Mouse (Mus musculus): Measurements from ENCODE around the gene Ybx1.

The Ybx1 gene

DNA sequence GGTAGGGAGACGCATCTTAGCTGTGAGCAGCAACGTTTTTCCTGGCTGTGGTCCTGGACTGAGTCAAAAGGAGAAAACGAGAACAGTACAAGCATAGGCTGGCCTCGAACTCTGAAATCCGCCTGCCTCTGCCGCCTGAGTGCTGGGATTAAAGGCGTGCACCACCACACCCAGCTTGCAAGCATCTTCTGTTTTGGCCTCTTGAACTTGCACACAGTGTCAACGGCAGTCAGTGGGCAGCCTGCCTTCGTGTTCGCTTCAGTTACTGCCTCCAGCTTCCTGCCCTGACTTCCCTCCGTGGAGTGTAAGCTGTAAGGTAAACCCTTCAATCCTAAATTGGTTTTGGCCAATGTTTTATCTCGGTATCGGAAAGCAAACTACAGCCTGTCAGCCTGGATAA, 27.8 kb downstream of the Ybx1 start:
- no peak for DNase-seq (ENCODE audit: low spot score)

GRCm38 (mm10) chr4:119263459-119263858, 30.9 kb downstream of the Ybx1 start:
- no peak for DNase-seq (ENCODE audit: low spot score)

DNA sequence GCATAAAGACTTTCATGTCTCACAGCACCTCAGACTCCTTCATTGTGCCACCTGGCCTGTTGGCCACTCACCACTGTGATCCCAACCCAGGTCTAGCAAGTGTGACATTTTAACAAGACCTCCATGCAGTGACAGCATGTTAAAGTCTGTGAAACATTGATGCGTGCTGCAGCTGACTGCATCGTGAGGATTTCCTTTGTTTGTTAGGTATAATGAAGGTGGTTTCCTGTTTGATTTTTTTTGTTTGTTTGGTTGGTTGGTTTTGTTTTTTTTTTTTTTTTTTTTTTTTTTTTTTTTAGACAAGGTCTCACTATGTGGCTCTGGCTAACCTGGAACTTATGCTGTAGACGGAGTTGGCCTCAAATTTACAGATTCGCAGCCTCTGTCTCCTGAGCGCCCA, 31.9 kb downstream of the Ybx1 start:
- DNase-seq (ENCODE audit: low spot score), result no peak

- DNase-seq (ENCODE audit: low spot score), result no peak
These were observed 33.2 kb downstream of the Ybx1 start for GRCm38 (mm10) chr4:119261087-119261713.

DNA sequence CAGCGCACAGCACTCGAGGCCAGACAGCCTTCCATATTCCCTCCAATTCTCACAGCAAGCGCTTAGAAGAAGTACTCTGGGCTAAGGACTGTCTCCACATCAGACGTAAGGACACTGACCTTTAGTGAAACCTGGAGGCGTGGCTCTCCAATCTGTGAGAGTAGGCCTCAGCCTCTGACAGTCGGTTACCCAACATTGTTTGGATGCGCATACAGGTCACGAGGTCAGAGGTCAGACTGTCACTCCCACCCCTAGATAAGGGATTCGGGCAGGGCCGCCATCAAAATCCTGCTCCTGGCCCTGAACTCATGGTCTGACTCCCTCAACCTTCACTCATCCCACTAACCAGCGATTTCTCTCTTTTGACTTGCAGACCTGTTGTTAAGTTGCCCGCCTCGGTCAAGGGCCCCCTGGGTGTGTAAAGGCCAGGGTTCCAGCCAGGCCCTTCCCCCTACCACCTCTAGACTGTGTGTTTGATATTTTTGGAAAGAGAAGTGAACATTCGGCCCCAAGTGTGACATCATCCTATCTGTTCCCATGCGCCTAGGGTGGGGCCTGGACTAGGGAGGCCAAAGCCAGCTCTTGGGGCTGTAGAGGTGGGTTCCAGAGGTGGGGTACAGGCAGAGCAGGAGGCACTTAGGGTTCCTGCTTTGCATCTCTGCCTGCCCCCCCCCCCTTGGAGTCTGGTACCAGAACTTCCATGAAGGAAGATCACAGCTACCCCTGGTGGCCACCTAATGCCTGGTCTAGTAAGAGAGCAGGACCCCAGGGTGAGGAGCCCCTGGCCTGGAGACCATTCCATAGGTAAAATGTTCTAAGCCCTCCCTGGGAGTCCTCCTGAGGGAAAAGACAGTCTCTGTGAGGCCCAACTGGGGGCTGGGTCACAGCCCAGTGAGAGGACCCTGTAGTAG, 34.8 kb downstream of the Ybx1 start:
- no peak for DNase-seq (ENCODE audit: low spot score)

DNA sequence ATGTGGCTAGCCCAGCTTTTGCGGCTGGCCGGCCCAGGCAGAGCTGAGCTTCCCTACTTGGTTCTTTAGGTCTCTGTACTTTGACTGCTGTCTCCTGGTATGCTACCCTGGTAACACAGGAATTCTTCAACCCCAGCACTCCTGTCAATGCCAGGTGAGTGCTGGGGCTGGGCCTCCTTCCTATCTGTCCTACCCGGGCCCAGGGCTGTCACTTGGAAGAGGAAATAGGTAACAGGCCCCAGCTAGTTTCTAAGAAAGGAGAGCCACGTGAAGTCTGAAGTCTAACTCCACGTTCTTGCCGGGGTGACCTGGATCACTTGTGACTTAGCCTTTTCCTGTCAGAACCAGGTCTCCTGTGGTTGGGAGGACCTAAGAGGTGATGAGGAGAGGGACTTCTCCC, 37.3 kb downstream of the Ybx1 start:
- no peak for DNase-seq (ENCODE audit: low spot score)

DNA sequence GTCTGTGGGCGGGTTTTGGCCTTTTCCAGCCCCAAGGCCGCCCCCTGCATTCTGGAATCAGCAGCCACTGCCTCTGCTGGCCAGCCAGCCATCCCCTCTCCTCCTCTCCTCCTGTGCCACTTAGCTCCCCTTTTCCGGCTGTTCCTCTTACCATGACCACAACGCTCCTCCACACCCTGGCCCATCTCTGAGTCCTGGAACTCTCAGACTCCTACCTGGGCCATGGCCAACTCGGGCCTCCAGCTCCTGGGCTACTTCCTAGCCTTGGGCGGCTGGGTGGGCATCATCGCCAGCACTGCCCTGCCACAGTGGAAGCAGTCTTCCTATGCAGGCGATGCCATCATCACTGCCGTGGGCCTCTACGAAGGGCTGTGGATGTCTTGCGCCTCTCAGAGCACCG, 39.1 kb downstream of the Ybx1 start, which contains the start of gene Cldn19:
TSS of gene Cldn19 (plus strand) at position 64 of the 400 bp plus-strand sequence.
- DNase-seq (ENCODE audit: low spot score), result no peak

DNA sequence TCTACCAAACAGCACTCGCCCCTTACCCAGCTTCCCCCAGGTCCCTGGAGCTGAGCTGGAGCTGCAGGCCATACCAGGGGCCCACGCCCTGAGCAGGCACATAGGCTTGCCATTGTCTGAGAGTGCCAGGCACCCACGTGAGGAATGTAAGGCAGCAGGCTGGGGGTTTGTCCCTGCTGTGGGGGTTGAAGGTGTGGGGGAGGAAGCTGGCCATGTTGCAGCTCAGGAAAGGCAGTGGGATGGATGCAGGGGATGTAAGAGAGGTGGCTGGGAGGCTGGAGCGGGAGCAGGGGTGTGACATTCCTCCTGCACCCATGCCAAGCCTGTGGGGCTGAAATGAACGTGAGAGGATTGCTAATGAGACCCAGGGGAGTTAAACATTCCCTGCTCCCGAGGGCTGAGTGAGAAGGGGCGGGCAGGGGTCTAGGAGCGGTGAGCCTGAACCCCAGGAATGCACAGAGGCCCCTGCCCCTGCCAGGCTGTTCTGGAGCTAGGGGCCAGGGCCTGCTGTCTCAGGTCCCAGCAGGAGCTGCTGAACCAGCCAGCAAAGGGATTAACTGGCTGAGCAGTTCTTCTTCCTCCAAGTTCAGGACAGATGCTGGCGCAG, 40.3 kb downstream of the Ybx1 start:
- DNase-seq (ENCODE audit: low spot score), result no peak

GRCm38 (mm10) chr4:119252025-119252808, 42.2 kb downstream of the Ybx1 start:
- DNase-seq (ENCODE audit: low spot score), result no peak

DNA sequence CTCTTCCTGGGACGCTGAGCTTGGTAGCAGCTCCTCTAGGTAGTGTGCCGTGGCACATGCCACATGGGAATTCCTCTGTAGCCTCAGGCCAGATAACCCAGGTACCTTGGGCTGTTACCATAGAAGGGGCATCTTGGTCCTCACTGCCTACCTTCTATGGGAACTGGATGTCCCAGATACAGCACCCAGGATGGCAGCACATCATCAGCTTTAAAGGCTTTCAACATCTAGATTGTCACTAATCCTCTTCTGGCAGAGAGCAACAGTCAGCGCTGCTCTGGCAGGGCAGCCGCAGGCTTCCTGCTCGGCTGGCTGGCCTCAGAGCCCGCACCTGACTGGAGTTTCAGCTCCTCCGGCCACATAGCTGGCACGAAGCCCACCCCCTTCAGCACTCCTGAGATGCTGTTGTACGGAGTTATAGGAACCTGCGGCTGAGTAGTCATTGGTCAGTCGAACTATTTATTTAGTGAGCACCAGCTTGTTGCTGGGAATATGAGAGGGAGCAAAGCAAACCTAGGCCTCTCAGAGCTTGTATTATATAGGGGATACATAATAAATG, 45.9 kb downstream of the Ybx1 start:
- no peak for DNase-seq (ENCODE audit: low spot score)

DNA sequence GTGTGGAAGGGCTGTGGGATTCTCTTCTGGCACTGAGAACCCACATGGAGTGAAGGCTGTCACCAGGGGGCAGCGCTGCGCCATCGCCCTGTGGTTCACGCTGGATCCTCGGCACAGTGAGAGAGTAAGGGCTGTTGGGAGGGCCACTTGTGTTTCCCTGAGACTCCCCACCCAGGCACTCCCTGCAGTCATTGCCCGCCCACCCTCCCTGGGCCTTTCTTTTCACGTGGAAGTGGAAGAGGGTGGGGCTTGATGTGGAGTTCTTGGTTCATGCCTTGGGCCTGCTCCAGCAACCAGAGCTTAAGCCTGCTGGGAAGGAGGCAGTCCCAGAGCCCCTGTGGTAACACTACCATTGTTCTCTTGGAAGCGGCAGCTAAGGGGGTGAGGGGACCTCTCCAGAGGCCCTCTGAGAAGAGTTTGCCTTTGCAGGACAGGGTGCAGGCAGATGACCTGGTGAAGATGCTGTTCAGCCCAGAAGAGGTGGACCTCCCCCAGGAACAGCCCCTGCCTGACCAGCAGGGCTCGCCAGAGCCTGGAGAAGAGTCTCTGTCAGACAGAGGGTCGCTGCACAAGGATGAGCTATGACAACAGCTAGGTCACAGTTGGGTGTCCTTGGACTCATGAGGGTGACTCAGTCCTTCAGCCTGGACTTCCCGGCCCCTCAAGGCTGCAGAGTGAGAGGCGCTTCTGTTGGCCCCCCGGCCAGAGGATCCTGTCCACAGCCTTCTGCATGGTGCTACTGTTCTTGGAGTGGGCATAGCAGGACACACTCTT, 46.8 kb downstream of the Ybx1 start:
- peak; percentile 29 for DNase-seq (ENCODE audit: low spot score)

GRCm38 (mm10) chr4:119246688-119247225, 47.6 kb downstream of the Ybx1 start:
- no peak for DNase-seq (ENCODE audit: low spot score)

DNA sequence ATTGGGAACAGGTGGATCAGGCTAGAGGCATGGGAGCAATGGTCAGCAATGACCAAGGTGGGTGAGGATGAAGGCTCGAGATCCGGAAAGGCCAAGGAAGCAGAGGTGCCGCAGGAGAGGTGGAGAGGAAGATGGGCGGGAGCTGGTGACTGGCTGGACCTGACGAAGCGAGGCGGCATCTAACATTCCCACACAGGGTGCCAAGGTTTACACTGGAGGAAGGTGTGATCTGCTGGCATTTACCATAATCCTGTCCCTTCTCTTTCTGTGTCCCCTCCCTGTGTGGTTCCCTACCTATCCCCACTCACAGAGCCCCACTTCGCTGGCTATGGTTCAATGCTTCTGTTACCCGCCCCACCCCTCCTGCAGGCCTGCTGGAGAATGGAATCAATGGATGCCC, 48.4 kb downstream of the Ybx1 start:
- no peak for DNase-seq (ENCODE audit: low spot score)

GRCm38 (mm10) chr4:119245556-119245955, 48.8 kb downstream of the Ybx1 start:
- no peak for DNase-seq (ENCODE audit: low spot score)

GRCm38 (mm10) chr4:119244468-119245240, 49.8 kb downstream of the Ybx1 start:
- no peak for DNase-seq (ENCODE audit: low spot score)

DNA sequence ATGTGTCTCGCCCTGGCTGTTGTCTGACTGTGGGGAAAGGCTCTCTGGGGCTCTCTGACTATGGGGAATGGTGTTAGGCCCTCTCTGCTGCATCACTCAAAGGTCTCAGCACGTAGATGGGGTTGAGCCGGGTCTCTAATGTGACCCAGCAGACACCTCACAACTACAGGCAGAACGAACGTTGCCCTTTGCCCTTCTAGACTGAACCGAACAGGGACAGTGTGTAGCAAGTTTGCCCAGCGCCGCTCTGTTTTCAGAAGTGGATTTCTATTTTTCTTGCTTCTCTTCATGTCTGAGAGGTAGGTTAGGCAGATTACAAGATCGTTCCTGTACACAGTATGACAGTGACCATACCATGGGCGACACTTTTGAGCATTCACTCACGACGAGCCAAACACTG, 51.8 kb downstream of the Ybx1 start:
- no peak for DNase-seq (ENCODE audit: low spot score)

DNA sequence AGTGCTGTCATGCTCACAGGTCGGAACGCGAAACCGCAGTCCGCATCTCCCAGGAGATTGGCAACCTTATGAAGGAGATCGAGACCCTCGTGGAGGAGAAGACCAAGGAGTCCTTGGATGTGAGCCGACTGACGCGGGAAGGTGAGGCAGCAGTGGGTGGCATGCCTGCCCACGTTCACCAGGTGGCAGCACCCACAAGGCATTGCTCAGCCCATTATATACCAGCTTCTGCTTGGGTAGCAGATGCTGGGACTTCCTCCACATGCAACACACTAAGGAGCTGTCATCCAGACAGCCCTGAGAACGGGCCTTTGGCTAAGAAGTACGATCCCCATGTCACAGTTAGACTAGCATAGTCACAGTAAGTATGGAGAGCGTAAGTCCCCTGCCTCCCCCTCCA, 52.7 kb downstream of the Ybx1 start:
- DNase-seq (ENCODE audit: low spot score), result no peak

- DNase-seq (ENCODE audit: low spot score), result peak; percentile 29
These were observed 55.2 kb downstream of the Ybx1 start for GRCm38 (mm10) chr4:119239181-119239682.

DNA sequence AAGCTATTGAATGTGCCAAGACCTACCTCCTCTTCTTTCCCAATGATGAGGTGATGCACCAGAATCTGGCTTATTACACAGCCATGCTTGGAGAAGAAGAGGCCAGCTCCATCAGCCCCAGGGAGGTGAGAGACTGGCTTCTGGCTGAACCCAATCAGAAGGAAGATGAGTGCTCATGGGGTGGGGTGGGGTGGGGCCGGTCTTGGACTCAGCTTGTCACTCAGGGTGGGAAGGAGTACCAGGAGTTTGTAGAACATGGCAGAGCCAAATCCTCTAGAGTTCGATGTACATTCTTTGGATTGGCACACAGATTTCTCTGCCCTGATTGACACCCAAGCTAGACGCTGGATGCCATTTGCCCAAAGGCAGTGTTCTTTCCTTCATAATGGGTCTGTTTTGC, 55.7 kb downstream of the Ybx1 start:
- no peak for DNase-seq (ENCODE audit: low spot score)

- DNase-seq (ENCODE audit: low spot score), result no peak
These were observed 60.1 kb downstream of the Ybx1 start for GRCm38 (mm10) chr4:119234348-119234747.

Measured in spleen, adult 12 weeks (tissue).